Mouse (Mus musculus) cerebellum, adult 11-12 months (tissue): ENCODE measurements around the gene Rasgef1b.

Source experiments
- DNase-seq: peaks from one replicate; pipeline ENCODE4 v3.0.0; 2022

Rasgef1b gene

DNA sequence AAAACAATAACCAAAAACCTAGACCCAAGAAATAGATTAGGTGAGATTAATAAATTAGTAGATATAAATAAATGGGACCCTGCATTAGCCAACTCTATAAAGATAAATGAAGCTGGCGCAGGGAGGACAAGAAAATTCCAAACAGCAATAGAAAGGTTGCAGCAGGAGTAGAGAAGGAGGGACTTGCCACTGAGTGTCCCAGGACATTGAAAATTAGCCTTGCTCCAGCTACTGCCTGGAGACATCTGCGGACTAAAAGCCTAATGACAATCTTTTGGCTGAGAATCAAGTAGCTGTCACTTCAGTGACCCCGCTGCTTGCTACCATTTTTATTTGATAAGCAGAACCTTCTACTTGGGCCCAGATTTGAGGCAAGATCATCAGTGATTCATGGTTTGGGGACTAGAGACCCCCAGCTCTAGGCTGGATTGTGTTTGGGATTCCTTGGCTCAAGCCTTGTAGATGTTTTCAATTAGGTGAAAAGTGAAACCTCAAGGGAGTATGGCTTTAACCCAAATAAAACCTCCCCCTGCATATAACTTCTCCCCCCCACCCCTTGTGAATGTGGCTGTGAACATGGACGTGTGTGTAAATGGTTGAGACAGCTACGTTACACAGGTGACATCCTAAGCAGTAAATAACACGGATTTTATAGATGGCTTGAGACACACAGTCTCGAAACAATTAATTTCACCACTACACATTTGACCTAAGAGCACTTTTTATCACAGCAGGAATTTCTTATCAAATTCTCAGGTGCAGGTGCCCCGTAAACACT is 554.1 kb downstream of the Rasgef1b start:
- no peak for DNase-seq

DNA sequence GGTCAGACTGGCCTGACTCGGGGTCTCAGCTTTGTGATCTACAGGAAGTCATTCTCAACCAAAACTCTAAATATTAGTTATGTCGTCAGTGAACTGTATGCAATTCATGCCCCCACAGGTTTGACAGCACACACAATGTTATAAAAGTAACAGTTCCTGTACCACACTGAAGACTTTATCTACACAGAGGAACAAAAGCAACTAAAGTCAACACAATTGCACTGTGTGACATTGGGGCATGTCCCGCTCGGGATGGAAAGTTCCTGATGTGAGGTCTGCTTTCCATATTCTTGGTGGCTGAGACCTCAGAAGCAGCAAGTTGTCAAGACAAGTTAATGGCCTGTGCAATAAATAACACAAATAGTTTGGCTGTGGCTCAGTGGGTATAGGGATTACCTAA is 559.0 kb downstream of the Rasgef1b start:
- no peak for DNase-seq

DNA sequence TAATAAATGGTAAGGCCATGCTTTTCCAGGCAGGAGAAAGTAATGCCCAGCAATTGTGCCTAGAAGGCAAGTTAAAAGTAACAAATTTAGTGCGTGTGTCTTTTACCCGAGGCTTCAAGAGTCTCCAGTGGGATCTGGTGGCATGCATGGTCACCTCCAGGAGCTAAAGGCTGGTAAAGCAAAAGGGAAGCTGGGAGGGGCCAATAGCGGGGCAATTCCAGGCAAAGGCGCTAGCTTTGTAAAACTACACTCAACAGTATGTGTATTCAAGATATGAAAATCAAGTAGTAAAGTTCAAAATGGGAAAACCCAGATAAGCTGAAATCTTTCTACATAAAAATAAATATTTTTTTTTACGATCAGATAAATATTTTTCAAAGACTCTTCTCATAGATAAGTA is 561.1 kb downstream of the Rasgef1b start:
- DNase-seq = no peak
